9 mouse cellular contexts compared by ENCODE assay signal in the genomic region with DNA sequence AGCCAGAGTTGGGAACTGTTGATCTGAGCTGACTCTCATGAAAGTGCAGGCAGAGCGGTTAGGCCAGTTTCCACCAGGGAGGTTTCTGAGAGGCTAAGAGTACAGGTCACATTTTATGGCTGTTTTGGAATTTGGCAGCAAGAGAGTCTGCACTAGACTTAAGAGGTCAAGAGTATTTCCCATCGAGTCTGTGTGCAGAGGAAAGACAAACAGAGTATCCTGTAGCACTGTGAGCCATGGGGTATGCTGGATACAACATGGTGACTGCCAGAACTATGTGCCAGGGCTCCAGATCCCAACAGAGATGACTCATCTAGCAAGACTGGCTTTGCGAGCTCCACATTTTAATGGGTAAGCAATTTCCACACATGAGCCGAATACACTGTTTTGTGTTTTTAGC.
DNase-seq lines count a peak whose midpoint lies in the region; ATAC-seq lines count a peak whose summit lies in the region.
"Had no signal": no experiment of that assay in that cellular context is flagged by ENCODE, and none has a peak within 500 bp of the region (broad histone marks: within the 10 kb centered on the region; RNA-seq: fewer than 3 reads in every experiment).

No protein-coding gene starts in this region.

- no peak overlapping the region for H3K4me2 ChIP-seq in forebrain, embryonic 13.5 days
- H3K4me2 ChIP-seq: forebrain, embryonic 15.5 days; midbrain, embryonic 12.5 days had no signal

- DNase-seq in urinary bladder, adult 18-20 months (ENCODE audit: low spot score in 2 of 2) = peak; percentile 2 to 3
- no peak for DNase-seq in urinary bladder, postnatal 10 days (ENCODE audit: low spot score)
- DNase-seq in fibroblast of lung, adult 2 months (ENCODE audit: low read depth) = peak; percentile 72
- DNase-seq in kidney, postnatal 25 days = peak; percentile 31 to 49
- DNase-seq in yolk sac, embryonic 10.5 days (ENCODE audit: low spot score) = peak; percentile 50
- DNase-seq in thymus, postnatal 10 days (ENCODE audit: low spot score in 2 of 2) = no peak

- 90% methylated on average over 4 of the region's 4 CpGs for WGBS in forebrain, embryonic 13.5 days

- no peak overlapping the region for H3K4me3 ChIP-seq in forebrain, embryonic 13.5 days
- H3K4me3 ChIP-seq: forebrain, embryonic 15.5 days; midbrain, embryonic 12.5 days had no signal

- H3K36me3 ChIP-seq in forebrain, embryonic 13.5 days (ENCODE audit: poor library complexity, severe bottlenecking) = no peaks in the 10 kb centered on the region
- H3K36me3 ChIP-seq: forebrain, embryonic 15.5 days; midbrain, embryonic 12.5 days had no signal

- no peaks in the 10 kb centered on the region for H3K9me3 ChIP-seq in forebrain, embryonic 13.5 days (replicated peaks)
- H3K9me3 ChIP-seq: forebrain, embryonic 15.5 days; midbrain, embryonic 12.5 days had no signal

- no peak overlapping the region for H3K27ac ChIP-seq in forebrain, embryonic 13.5 days
- H3K27ac ChIP-seq: forebrain, embryonic 15.5 days; midbrain, embryonic 12.5 days had no signal

- H3K4me1 ChIP-seq in forebrain, embryonic 13.5 days = no peaks in the 10 kb centered on the region
- H3K4me1 ChIP-seq: forebrain, embryonic 15.5 days; midbrain, embryonic 12.5 days had no signal

- no peaks in the 10 kb centered on the region for H3K27me3 ChIP-seq in forebrain, embryonic 13.5 days
- H3K27me3 ChIP-seq: forebrain, embryonic 15.5 days; midbrain, embryonic 12.5 days had no signal

- no peak overlapping the region for H3K9ac ChIP-seq in forebrain, embryonic 13.5 days
- H3K9ac ChIP-seq: forebrain, embryonic 15.5 days; midbrain, embryonic 12.5 days had no signal

- ATAC-seq in forebrain, embryonic 13.5 days = no peak
- ATAC-seq: forebrain, embryonic 15.5 days had no signal

Comparison
In these comparisons a context has a peak if more than half of its experiments do, and no peak if none do; other contexts are left out.
1. DNase-seq: peak in urinary bladder, adult 18-20 months (2 of 2), fibroblast of lung, adult 2 months (single experiment), kidney, postnatal 25 days (2 of 2) and yolk sac, embryonic 10.5 days (single experiment); none in urinary bladder, postnatal 10 days (single experiment) and thymus, postnatal 10 days (0 of 2).